Mouse (Mus musculus): ENCODE data around the gene Doc2a.

GRCm38 (mm10) chr7:126847116-126847420 is at the start of gene Doc2a:
- no peak for TF ChIP-seq UBTF (IDR thresholded peaks at IDR 0.05; ENCODE audit: borderline replicate concordance, insufficient read depth, low read depth, low read length)
- TF ChIP-seq POLR2A (IDR thresholded peaks at IDR 0.05; ENCODE audit: control insufficient read depth in 1 of 2, insufficient read depth in 1 of 2, low read depth in 1 of 2, low read length in 2 of 2, poor library complexity in 1 of 2), result no peak

All from MEL (cell line).